Mouse (Mus musculus) ovary, postnatal 36 days (tissue): ENCODE results near the gene Dlx2.
A peak's percentile ranks its signal among the peaks of the same experiment; 100 is the strongest.

ENCODE experiments used
- DNase-seq: peaks from one replicate; pipeline ENCODE4 v3.0.0; 2022; ENCODE audit warnings: low spot score, mixed read lengths

Gene Dlx2

DNA sequence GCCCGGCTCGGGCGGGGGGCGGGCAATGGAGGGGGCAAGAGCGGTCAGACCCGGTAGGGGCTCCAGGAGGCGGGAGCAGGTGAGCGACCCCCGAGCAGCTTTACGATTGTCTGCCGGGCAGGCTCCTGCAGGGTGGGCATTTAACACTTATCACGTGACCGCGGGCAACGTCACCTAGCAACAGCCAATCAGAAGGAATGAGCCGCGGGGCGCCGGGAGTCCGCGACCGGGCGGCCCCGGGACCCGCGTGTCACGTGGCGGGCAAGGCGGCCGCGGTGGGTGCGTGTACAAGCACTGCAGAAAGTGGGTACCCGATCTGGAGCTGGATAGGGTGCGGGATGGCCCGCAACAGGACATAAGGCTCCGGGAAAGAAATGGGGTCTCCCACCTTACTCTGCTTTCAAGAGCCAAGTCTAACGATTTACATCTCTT lies at the start of gene Dlx2:
Gene Dlx2, minus strand, starts transcription at position 115 of the 432 bp plus-strand sequence.
- no peak for DNase-seq

DNA sequence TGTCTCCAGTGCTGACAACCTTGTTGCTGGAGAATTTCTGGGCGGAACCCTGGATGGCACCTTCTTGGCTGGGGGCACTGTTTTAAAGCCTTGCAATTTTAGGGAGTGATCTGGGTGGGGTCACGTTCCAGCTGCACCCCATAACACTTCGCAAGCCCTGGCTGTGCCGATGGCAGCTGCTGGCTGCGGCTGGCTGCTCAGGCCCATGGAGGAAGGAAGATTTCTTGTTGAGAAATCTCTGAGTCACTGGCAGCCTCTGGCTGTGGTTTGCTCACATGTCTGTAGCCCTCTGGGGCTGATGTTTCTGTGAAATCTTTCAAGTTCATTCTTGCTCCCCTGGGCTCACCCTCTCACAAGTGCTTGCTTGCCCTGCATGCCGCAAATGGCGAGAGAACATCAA lies 47.9 kb upstream of the Dlx2 start:
- no peak for DNase-seq

DNA sequence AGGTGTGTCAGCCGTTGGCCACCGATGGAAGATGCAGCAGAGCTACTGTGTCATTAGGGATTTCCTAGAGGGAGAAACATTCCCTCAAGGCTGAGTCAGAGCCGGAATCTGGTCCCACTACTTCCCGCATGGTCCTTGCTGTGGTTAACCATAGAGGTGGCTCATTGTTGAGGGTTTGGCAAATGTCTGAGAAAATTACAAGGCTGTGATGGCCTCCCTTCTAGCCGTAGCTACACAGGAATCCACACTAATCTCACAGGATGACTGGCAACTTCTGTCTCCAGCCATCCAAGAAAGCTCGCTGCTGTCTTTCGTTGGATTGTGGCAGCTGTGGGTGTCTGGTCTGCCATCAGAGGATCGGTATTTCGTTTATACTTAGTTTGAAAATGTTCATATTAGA lies 42.6 kb upstream of the Dlx2 start:
- DNase-seq = no peak

- DNase-seq = no peak
These were observed 34.9 kb upstream of the Dlx2 start for GRCm38 (mm10) chr2:71581488-71581887.

DNA sequence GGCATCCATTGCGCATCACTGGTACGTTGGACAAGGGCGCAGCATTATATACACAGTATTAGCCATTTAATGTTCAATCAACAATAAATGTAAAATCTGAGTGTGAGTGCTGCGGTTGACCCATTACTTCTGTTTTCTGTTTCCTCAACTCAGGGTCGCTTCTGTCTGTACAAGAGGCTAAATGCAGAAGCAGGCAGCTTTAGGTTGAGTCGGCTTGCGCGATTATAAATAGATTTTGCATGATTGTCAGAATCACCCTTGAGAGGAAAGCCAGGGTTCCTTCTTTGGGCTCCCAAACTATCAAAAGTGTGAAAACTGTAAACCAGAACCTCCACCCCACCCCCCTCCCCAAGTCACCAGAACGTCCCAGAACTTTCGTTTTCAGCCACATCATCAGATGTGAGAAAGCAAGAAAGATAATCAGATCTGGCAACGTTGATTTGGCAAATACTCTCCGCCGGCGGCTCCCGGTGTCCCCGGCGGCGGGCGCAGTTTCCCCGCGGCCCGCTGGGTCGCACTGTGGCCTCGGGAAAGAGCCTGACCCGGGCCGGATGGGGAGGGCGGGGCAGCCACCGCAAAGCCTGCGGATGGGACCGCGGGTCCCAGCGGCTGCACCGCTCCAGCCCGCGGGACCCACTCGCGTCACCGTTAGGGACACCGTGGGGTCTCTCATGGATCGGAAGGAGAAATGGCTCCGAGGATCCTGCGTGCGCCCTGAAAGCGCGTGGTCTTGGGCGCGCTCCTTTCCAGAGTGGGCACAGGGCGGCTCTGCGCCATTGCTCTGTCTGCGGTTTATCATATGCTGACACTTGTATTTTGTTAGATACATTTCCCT lies 34.3 kb upstream of the Dlx2 start:
- DNase-seq = peak; percentile 69

DNA sequence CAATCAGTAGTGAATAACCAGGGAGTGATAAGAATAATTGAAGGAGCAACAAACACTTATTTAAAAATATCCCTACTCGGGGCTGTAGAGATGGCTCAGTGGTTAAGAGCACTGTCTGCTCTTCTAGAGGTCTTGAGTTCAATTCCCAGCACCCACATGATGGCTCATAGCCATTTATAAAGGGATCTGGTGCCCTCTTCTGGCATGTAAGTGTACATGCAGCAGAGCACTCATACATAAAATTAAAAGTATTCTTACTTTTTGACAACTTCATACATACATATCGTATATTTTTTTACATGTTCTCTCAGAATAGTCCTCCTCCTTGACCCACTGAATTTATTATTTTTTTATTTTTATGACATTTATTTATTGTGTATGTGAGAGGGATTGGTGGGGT lies 30.5 kb upstream of the Dlx2 start:
- DNase-seq = no peak

GRCm38 (mm10) chr2:71573736-71574135 lies 27.2 kb upstream of the Dlx2 start:
- no peak for DNase-seq

DNA sequence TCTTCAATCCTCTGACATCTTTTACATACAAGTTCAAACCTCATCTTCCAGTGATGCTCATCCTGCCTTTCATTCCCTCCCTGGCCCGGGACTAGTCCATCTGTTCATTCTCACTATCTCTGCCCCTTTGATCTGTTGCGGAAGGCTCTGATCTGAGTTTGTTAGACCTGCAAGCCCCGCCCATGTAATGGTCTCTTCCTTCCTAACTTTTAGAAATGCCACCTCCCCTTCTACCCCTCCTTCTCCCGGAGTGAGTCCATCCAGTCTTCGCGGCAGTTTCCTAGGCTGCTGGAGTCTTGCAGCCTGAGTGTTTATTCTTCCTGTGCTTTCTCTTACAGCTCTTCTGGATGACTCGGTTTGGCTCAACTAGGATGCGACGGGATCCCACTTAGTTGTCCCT lies 19.9 kb upstream of the Dlx2 start:
- DNase-seq = no peak

DNA sequence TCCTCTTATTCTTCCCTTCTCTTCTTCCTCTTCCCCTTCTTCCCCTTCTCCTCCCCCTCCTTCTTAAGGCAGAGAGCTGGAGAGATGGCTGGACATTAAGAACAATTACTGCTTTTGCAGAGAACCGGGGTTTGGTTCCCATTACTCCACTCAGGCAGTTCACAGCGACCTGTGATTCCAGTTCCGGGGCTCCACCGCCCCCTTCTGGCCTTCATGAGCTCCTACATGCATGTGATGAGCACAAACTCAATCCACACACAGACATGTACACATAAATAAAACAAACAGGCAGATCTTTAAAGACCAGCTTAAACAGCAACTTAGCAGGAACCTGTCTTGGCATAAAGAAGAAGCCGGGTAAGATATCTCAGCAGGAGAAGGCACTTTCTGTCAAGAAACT lies 9.5 kb upstream of the Dlx2 start:
- no peak for DNase-seq

DNA sequence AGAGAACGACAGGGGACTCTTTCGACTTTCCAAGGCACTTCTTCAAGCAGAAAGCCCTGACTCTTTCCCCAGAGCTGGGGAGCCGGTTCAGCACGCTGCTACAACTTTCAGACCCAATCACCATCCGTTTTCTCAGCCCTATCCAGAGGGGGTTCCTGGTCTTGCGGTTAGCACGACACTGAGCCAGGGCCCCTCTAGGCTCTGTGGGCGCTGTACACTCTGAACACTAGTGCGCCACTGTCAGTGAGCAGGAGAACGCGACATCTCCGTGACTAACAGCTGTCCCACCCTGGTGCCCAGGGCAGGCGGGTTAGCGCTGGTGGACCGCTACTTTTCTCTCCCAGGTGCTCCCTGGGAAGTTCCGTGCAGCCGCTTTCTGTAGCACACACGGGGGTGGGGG lies 5.2 kb upstream of the Dlx2 start:
- no peak for DNase-seq

DNA sequence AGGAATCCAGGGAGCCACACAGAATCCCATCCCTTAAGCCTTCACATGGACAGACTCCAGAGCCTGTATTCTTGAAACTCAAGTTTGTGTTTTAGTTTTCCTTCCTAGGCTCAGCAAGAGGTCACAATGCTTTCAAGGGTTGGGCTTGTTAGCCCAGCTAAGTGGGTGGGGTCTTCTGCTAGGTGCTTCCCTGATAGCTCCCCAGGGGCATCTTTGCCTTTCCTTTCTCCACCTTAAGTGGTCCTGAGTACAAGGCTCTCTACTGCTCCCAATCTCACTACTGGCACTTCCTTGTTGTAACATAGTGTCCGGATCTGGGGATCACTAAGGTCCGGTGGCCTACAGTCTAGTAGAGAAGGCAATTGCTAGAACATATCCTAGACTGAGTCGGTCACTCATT lies 3.8 kb upstream of the Dlx2 start:
- no peak for DNase-seq

DNA sequence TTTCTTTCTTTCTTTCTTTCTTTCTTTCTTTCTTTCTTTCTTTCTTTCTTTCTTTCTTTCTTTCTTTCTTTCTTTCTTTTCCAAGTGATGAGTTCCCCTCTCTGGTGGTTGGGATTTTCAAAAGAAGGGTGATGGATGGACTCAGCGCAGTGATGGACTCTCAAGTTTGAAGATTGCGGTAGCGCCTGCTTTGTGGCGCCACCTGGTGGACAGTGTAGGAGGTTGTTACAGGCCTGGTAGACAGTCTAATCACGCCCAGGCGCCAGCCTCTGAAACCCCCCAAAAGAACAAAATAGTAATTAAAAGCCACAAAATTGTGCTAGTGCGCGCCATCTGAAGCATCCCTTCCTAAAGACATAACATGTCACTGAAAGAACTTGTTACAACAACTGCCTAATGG lies 1.3 kb upstream of the Dlx2 start:
- DNase-seq = peak; percentile 77

DNA sequence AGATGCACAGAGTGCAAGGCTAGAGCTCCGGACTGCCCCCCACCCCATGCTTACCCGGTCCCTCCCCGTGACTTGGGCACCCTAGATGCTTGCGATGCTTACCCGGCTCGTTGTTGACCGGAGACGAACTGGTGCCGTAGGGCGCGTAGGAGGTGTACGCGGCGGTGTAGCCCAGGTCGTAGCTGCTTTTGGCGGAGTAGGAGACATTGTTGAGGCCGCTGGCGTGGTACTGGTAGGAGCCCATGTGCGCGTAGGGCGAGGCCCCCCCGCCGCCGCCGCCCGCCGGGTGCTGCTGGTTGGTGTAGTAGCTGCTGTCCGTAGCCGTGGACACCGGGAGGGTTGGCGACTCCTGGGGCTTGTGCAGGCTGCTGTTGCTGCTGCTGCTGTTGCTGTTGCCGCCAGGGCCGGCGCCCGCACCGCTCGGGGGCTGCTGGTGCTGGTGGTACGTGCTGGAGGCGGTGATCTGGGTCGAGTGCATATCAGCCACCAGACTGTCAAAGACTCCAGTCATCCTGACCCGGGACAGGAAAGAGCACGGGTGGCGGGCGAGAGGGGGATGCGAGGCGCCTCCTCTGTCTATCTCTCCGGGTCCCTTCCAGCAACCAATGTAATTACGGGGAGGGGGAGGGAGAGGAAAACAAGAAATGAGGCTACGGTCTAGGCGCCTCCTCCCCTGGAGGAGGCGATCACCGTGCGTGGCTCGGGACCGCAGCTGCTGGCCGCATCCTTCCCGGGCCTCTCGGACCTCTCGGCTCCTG lies 493 bp downstream of the Dlx2 start:
- peak; percentile 47 for DNase-seq

DNA sequence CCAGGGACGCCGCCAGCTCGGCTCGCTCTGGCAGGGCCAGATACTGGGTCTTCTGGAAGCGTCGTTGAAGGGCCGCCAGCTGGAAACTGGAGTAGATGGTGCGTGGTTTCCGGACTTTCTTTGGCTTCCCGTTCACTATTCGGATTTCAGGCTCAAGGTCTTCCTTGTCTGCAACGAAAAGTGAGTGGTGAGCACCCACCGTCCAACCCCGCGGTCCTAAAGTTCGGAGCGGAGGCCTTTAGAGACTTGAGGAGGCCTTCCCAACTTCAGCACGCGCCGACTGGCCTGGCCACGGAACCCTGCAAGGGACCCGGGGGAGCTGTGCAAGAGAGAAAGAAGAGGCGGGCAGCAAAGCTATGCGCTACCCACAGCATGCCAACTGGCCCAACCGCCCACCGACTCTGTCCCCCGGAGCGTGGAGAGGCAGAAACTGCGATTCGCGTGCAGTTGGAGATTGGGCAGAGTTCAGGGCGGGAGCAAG lies 1.1 kb downstream of the Dlx2 start:
- DNase-seq = no peak

GRCm38 (mm10) chr2:71544391-71545285 lies 1.9 kb downstream of the Dlx2 start:
- no peak for DNase-seq

DNA sequence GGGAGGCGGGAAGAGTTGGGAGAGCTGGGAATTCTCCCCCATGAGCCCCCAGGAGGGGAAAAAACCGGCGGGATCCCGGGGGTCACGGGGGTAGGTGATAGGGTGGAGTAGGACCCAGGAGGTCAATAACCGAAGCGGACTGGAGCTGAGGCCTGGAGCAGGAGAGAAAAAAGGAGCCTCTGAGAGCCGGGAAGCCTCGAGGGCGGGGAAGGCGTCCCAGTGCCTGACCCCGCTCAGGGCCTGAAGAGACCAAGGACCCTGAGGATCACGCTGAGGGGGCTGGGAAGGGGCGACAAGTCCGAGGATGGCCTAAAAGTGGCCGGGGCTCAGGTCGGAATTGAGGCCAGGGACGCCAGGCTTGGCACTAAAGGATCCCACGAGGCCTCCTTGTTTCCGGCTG lies 2.6 kb downstream of the Dlx2 start:
- no peak for DNase-seq

DNA sequence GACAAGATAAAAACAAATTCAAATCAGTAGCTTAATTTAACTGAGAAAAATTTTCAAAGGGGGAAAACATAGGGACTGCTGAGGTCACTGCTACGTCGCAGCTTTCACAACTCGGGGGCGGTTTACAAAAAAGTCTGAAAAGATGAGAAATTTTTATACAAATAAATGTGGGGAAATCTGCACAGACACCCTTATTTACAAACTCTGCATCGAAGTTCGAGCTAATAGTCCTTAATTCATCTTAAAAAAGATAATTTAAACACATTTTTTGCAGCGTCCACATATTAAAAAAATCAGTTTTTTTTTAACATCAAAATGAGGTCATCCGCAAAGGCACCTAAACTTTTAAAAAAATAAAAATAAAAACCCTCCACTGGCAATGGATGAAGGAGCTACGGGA lies 3.0 kb downstream of the Dlx2 start:
- DNase-seq = no peak

DNA sequence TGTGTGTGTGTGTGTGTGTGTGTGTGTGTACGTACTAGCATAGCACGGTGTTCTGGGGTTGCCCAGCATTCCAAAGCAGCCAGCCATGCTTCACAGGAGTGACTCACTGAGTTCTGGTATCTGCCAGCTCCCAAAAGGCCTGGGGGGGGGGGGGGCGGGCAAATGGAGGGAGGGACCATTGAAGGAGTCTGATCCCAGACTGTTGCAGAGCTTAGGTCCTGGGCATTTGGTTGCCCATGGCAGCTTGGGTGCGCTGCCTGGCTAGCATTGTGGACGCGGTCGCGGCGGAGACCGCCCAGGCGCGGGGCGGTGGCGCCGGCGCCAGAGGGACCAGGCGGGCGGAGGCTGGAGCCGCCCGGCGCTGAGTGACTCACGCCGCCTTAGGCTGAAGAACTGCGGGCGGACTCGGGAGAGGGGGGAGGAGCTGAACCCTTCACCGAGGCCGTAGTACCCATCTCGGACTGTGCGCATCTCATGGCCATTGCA lies 3.7 kb downstream of the Dlx2 start:
- no peak for DNase-seq

DNA sequence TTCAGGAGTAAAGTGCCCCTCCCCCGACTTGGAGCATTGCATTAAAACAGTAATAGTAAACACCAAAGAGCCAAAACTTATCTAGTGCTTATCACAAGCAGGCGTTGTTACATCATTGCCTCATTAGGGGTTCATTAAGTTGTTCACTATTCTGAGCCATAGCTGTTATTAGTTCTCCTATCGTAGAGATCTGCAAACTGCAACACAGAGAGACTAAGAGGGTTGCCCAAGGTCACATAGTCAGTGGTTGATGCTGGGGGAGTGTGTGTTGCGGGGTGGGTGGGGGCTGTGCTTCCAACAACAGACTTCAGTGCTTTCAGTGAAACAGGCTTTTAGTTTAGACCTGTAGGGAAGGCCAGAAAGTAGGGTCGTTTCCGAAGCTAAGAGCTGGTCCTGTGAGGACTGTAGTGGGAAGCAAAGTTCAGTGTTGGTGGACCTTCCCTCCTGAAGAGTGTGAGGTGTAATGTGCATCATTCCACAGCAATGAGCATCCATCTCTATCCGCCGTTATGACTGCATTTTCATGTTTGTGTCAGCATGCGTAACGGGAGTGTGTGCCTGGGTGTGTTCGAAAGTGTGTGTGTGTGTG lies 4.2 kb downstream of the Dlx2 start:
- no peak for DNase-seq

GRCm38 (mm10) chr2:71541418-71542226 lies 4.9 kb downstream of the Dlx2 start:
- no peak for DNase-seq
